Mouse (Mus musculus): ENCODE measurements around the gene Gm37419.
A peak's percentile ranks its signal among the peaks of the same experiment; 100 is the strongest.

Gm37419 gene

GRCm38 (mm10) chr16:23980201-23980870 lies 7.9 kb upstream of the Gm37419 start:
- no peak for DNase-seq

- DNase-seq = peak; percentile 20
Observed at GRCm38 (mm10) chr16:23980991-23981720, 7.1 kb upstream of the Gm37419 start.

DNA sequence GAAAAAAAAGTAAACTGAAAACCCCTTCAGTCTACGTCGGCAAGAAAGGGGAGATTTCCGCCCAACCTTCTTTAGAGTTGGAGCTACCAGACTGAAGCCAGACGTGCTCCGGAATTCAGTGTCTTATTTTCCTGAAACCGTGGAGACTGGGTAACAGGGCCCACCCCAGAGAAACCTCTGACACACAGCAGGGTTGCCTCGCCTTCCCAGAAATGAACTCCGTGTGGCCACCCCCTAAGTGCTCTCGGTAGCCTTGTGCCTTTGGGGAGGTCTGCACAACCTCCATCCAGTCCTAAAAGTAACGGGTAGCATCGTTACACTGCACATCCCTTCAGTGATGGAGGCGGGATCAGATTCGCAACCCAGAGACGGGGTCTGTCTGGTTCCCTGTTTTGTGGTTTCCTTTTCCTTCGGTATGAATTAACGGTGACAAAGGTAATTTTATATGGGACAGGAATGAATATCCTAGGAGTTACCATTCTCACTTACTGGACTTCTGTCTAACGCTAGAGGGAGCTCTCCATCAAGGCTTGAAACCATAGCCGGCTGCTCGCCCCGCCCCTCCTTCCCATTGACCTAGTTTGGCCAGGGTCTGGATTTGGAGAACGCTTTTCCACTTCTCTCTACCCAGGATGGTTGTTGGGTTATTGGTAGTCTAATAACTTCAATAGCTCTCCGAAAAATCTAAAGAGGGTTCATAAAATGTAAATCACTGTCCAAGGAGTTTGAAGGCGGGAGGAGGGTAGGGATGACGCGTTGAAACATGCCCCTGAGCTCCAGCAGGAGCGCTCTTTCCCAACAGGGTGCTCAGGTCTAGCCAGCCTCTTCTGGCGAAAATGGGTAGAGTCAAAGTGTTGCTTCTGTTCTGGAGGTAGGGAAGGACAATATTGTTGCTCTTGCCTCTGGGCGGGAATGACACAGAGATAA lies 6.1 kb upstream of the Gm37419 start:
- peak; percentile 75 for DNase-seq

DNA sequence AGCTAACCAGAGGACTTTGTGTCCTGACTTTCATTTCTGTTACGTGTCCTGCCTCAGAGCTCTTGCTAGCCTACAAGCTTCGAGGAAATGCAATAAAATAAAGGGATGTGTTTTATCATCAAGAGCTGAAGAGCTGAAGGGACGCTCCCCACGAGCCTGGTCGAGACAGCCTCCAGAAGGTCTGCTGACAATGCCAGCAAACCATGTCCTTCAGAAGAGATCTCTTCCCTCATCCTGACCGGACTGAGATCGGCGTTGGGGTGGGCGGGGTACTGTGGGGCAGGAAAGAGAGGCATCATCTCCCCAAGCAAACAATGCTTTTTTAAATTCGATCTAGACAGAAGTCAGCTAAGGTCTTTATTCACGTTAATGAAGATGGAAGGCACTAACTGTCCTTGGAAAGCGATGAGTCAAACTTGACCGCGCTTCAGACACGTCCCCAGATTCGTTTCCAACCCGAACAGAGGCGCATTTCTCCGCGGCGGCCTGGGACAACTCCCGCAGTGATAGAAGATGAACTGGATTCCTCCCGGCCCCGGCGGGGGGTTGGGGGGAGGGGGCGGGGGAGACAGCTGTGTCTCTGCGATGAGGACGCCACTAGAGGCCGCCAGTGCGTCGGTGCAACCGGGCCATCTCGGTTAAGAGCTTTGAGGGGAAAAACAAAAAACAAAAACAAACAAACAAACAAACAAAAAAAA lies 5.2 kb upstream of the Gm37419 start:
- peak; percentile 83 for DNase-seq

GRCm38 (mm10) chr16:23984183-23984582 lies 4.1 kb upstream of the Gm37419 start:
- peak; percentile 90 for DNase-seq

GRCm38 (mm10) chr16:23984760-23985466 lies 3.4 kb upstream of the Gm37419 start:
- peak; percentile 75 for DNase-seq

GRCm38 (mm10) chr16:23985467-23985861 lies 2.8 kb upstream of the Gm37419 start:
- peak; percentile 73 for DNase-seq

DNA sequence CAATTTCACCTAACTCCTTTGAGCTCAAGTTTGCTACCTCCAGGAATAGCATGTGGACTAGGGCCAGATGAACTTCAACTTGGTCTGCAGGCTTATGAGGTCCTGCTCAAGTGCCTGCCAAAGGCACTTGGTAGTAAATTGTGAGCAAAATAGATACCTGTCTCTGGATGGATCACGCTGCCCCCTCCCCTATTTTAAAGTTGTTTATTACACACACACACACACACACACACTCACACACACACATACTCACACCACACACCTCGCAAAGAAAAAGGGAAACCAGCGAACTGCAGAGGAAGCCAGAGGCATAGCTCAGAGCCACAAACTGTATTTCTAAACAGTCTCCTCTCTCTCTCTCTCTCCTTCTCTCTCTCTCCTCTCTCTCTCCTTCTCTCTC lies 2.1 kb upstream of the Gm37419 start:
- DNase-seq = peak; percentile 41

GRCm38 (mm10) chr16:23986871-23987270 lies 1.4 kb upstream of the Gm37419 start:
- DNase-seq = peak; percentile 66

- peak; percentile 67 for DNase-seq
Observed at GRCm38 (mm10) chr16:23987341-23988156, 733 bp upstream of the Gm37419 start.

DNA sequence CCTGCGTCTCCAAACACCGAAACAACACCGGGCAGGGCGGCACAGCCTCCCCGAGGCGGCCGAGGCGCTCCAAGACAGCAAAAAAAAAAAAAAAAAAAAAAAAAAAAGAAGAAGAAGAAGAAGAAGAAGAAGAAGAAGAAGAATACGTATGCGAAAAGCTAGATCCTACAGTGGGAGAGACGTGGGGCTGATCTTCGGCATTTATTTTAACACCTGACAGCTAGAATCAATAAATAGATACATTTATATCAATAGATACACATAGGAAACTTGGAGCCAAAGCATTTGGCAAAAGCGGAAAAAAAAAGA lies 171 bp upstream of the Gm37419 start:
- no peak for DNase-seq

- peak; percentile 47 for DNase-seq
Observed at GRCm38 (mm10) chr16:23989209-23990160, 1.2 kb downstream of the Gm37419 start.

- no peak for DNase-seq
Observed at GRCm38 (mm10) chr16:23990161-23990970, 2.1 kb downstream of the Gm37419 start.

DNA sequence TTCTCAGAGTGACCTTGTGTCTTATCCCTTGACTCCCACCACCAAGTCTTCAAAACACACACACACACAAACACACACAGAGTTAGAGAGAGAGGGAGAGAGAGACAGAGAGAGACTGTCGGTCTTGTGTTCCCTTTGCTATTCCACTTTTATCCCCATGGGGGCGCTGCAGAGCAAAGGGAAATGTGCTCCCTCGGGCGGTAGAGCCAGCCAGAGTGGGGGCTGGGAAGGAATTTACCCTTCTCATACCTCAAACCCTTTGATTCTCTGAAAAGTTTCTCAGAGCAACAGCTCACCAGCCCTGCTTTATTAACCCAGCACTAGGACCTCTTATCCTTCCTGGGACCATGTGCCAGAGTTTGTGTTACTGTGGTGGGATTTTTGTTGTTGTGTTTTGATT lies 2.9 kb downstream of the Gm37419 start:
- DNase-seq = peak; percentile 98

- peak; percentile 15 for DNase-seq
Observed at GRCm38 (mm10) chr16:23991846-23992580, 3.7 kb downstream of the Gm37419 start.

GRCm38 (mm10) chr16:23993351-23994321 lies 5.4 kb downstream of the Gm37419 start:
- DNase-seq = no peak

DNA sequence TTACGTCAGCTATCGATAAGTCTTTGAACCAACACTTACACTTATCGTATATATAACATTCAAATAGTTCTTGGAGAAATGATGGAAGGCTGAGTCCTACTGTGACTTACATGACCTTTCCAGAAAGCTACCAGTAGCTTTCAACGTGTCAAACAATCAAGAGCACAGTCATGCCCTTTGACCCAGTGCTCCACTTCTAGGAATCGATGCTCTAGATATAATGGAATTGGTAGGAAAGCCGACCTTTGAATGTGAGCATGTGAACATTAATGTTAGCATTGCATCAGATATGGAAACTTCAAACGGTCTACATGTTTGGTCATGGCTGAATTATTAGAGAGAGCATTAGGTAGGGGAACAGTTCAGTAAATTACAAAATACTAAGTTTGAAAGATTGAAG lies 8.1 kb downstream of the Gm37419 start:
- DNase-seq = no peak
